Mouse (Mus musculus): ENCODE results near the gene Nt5c3b. TPM values are rescaled to one million over a fixed set of nuclear protein-coding genes. Genes with fewer than 3 reads are reported as not detected.
A peak's percentile ranks its signal among the peaks of the same experiment; 100 is the strongest.

Nt5c3b gene
- polyA plus RNA-seq, 1 experiment from 2014 or later: 104 TPM

DNA sequence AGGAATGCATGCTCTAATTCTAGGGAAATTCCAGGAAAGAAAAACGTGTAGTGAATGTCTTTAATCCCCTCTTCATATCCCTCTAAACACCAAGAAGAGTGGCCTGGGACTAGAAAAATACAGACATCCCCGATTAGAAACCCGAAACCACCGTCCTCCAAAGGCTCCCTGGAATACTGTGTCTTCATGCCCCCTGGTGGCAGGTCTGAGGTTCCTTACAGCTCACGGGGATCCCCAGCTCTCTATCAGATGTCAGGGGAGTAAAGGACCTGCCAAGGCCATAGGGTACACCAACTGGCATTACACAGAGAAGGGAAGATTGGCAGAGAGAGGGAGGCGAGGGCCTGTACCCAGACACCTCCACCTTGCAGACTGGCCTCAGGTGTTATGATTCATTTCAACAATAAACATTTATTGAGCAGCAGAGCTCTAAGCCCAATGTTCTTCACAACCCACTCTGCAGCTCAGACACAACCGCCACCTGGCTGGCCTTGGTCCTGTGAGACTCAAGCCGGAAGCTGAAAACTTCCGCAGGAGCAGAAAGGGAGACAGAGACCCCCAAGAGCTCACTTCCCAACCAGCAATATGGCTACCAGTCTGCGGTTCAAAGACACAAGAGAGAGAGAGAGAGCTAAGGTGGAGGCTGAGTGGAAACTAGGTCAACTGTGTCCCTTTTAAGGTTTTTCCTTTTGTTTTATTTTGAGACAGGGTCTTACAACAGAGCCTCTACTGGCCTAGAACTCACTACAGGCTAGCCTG lies 33.4 kb downstream of the Nt5c3b start:
- peaks cover 45% of the 10 kb centered on the region for H3K36me3 ChIP-seq
- H3K9me3 ChIP-seq: no peaks in the 10 kb centered on the region
- no peak overlapping the region for H3K4me2 ChIP-seq
- peaks cover 42% of the 10 kb centered on the region for H3K4me1 ChIP-seq
- WGBS: 28% methylated on average over 10 of the region's 10 CpGs
- no peak overlapping the region for H3K27ac ChIP-seq (replicated peaks)
- no peaks in the 10 kb centered on the region for H3K27me3 ChIP-seq (replicated peaks)
- no peak overlapping the region for H3K4me3 ChIP-seq
- no peak for ATAC-seq (ENCODE audit: extremely low read depth, insufficient number of reproducible peaks, low FRiP score, low TSS enrichment)
- no peak overlapping the region for H3K9ac ChIP-seq

DNA sequence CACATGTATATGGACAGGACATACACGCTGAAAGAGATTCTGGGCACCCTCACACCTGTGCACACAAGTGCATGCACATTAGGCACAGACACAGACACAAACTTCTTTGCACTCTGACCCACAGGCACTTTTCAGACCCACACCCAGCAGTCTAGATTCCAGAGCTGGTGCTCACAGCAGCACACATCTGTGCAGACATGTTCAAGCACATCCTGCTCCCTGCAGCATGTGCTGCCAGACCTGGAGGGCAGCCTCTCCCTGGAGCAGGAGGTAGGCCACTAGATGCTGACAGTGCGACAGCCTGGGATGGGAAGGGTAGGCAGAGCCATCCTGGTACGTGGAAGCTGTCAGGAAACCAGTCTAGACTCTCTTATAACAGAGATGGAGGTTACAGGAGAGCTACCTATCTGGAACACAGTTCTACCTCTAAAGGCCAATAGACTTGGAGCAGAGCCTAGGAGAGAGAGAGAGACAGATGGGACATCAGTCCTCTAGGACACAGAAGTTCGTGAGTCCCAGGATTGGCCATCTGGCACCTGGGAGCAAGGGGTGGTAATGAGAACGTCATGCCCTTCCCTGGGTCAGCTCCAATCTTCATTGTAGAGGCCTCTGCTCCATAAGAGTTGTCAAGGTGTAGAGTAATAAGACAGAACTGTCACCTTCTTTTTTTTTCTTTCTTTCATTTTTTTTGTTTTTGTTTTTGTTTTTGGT lies 34.5 kb downstream of the Nt5c3b start:
- ATAC-seq (ENCODE audit: extremely low read depth, insufficient number of reproducible peaks, low FRiP score, low TSS enrichment): no peak
- H3K4me2 ChIP-seq: no peak overlapping the region
- H3K27ac ChIP-seq (replicated peaks): no peak overlapping the region
- H3K4me3 ChIP-seq: no peak overlapping the region
- H3K4me1 ChIP-seq: peaks cover 42% of the 10 kb centered on the region
- peaks cover 45% of the 10 kb centered on the region for H3K36me3 ChIP-seq
- H3K9ac ChIP-seq: no peak overlapping the region
- no peaks in the 10 kb centered on the region for H3K9me3 ChIP-seq
- H3K27me3 ChIP-seq (replicated peaks): no peaks in the 10 kb centered on the region
- 80% methylated on average over 5 of the region's 5 CpGs for WGBS

DNA sequence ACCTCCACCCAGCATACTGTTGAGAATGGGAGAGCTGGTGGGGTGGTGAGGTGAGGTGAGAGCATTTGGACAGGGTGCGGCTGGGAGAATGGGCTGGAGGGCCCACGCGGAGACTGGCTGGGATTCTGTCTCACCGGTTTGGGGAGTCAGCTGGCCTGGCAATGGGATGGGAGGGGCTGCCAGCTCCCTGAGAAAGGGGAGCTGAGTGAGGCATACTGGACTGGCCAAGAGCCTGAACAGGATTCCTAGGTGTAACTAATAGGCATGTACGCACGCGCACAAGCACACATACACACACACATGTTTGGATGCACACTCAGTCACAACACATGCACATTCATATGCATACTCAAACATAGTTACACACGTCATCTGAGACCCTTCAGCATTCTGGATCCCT lies 35.3 kb downstream of the Nt5c3b start:
- no peak overlapping the region for H3K9ac ChIP-seq
- H3K9me3 ChIP-seq: no peaks in the 10 kb centered on the region
- H3K36me3 ChIP-seq: peaks cover 38% of the 10 kb centered on the region
- H3K27ac ChIP-seq (replicated peaks): no peak overlapping the region
- no peak for ATAC-seq (ENCODE audit: extremely low read depth, insufficient number of reproducible peaks, low FRiP score, low TSS enrichment)
- 79% methylated on average over 8 of the region's 8 CpGs for WGBS
- no peak overlapping the region for H3K4me2 ChIP-seq
- no peaks in the 10 kb centered on the region for H3K27me3 ChIP-seq (replicated peaks)
- peaks cover 44% of the 10 kb centered on the region for H3K4me1 ChIP-seq
- no peak overlapping the region for H3K4me3 ChIP-seq

DNA sequence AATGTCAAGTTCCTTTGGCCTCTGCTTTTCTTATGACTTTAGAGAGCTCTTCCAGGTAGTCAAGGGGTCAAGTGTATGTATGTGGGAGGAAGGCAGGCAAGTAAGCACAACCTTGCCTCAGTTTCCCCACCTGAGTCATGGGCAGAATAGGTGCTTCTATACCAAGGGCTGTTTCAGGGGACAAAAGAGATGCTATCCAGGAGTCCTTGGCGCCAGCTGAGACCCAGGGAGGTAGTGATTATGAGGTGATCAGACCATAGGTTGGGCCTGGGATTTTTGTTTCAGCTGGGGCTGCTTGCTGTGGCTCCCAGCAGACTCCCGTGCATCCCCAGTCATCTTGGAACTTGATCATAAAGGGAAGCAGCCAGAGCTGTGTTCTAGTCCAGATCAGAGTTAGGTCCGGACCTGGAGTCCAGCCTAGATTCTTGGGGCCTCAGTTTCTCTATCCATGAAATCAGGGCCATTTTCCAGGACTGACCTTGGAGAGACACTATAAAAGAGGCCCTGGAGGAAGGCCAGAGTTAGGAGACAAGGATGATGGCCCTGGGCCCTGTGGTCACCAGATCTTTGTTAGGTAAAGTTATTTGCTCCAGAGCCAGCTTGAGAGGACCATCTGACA lies 37.0 kb downstream of the Nt5c3b start:
- Histone ChIP-seq H3K36me3 (peaks cover 20% of the 10 kb centered on the region), H3K27ac (replicated peaks) (peak overlapping the region; percentile 97), H3K9me3 (no peaks in the 10 kb centered on the region), H3K4me3 (no peak overlapping the region), H3K9ac (no peak overlapping the region), H3K4me1 (peaks cover 61% of the 10 kb centered on the region), H3K4me2 (no peak overlapping the region), H3K27me3 (replicated peaks) (no peaks in the 10 kb centered on the region)
- WGBS: 90% methylated on average over 3 of the region's 3 CpGs
- ATAC-seq (ENCODE audit: extremely low read depth, insufficient number of reproducible peaks, low FRiP score, low TSS enrichment): no peak

DNA sequence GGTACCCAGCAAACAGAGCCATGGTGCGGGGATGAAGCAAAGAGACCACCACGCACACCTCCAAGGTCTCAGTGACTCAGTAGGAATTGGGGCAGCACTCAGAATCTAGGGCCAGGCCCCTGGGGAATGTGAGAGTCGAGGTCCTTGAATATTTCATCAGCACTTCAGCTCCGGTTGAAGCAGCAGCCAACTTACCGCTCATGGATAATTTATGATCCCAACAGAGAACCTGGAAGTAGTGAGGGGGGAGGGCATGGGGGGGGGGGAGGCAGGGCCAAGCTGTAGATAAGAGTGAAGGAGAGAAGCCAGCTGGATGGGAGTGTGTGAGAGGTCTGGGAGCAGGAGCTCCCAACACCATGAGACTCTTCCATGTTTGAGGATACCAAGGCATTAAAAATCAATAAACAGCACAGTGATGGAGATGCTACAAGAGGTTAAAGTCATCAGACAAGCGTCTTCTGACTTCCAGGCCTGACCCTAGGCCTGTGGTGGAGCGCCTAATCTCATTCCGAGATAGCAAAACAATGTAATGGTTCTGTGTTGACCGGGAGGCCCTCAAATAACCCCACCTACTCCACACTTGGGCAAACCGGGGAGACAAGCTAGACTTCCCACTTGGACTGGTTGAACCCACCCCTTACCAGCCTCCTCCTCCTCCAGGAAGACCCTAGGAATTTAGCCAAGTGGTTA lies 38.0 kb downstream of the Nt5c3b start:
- H3K4me3 ChIP-seq: no peak overlapping the region
- no peaks in the 10 kb centered on the region for H3K27me3 ChIP-seq (replicated peaks)
- H3K27ac ChIP-seq (replicated peaks): peak overlapping the region; percentile 97
- 15% methylated on average over 10 of the region's 10 CpGs for WGBS
- H3K4me1 ChIP-seq: peaks cover 68% of the 10 kb centered on the region
- H3K36me3 ChIP-seq: peaks cover 11% of the 10 kb centered on the region
- ATAC-seq (ENCODE audit: extremely low read depth, insufficient number of reproducible peaks, low FRiP score, low TSS enrichment): no peak
- peak overlapping the region; percentile 57 for H3K4me2 ChIP-seq
- H3K9me3 ChIP-seq: no peaks in the 10 kb centered on the region
- H3K9ac ChIP-seq: peak overlapping the region; percentile 75

DNA sequence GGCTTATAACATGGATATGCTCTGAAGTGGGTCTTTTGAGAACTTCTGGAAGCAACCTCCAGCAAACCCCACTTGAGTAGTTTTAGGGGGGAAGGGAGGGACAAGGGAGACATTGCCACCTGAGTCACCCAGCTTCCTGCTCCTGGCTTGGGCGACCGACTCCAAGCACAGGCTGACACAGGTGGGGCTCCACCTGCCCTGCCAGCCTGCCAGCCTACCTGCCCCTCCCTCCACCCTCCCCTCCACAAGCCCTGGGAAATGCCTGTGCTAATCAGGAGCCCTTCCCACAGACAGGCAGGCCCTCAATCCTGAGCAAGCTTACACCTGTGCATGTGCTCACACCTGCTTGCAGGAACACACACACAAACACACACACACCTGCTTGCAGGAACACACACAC lies 38.9 kb downstream of the Nt5c3b start:
- Histone ChIP-seq H3K27me3 (replicated peaks) (no peaks in the 10 kb centered on the region), H3K4me3 (no peak overlapping the region), H3K27ac (replicated peaks) (peak overlapping the region; percentile 97), H3K4me2 (peak overlapping the region; percentile 57), H3K36me3 (peaks cover 6% of the 10 kb centered on the region; the same call in 1 of the 2 replicates), H3K9me3 (no peaks in the 10 kb centered on the region), H3K9ac (peak overlapping the region; percentile 75), H3K4me1 (peaks cover 72% of the 10 kb centered on the region)
- no peak for ATAC-seq (ENCODE audit: extremely low read depth, insufficient number of reproducible peaks, low FRiP score, low TSS enrichment)
- WGBS: 41% methylated on average over 2 of the region's 2 CpGs

DNA sequence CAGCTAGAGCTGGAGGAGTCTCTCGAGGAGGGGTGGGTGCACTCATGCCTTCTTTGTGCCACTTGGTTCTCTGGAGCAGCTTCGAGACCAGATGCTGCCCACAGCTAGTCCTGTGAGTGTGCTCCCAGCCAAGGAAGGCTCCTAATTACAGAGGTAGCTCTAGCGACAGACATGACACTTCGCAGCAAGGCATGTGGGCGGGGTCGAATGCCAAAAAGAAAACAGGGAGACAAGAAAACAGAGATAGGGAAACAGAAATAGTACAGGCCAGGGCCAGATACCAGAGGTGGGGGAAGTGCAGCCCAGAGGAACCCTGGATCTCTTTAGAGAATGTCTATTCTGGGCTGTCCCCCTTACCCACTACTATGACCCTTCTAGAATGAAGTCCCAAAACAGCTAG lies 39.4 kb downstream of the Nt5c3b start:
- Histone ChIP-seq H3K4me1 (peaks cover 72% of the 10 kb centered on the region), H3K4me3 (0 out of 2 replicates have a peak overlapping the region, but pooled peaks have one; percentile 5), H3K27me3 (replicated peaks) (no peaks in the 10 kb centered on the region), H3K4me2 (peak overlapping the region; percentile 57), H3K36me3 (peaks cover 4% of the 10 kb centered on the region; the same call in 1 of the 2 replicates), H3K27ac (replicated peaks) (peak overlapping the region; percentile 97), H3K9me3 (no peaks in the 10 kb centered on the region), H3K9ac (peak overlapping the region; percentile 75)
- ATAC-seq (ENCODE audit: extremely low read depth, insufficient number of reproducible peaks, low FRiP score, low TSS enrichment): no peak
- 4% methylated on average over 6 of the region's 6 CpGs for WGBS

DNA sequence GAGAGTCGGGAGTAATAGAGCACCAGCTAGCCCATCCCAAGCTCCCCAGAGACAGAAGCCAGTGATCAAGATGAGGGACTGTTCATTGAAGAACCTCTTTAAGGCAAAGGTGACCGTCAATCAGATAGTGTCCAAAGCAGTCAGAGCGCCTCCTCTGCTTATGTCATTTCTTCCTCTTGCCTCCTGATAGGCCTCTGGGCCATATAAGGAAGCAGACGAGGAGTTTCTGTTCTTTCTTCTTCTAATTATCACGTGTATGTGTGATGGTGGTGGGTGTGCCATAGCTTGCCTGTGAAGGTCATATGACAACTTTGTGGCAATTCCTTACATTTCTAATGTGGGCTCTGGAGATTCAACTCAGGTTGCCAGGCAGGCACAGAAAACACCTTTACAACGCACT lies 40.8 kb downstream of the Nt5c3b start:
- no peak overlapping the region for H3K9ac ChIP-seq
- ATAC-seq (ENCODE audit: extremely low read depth, insufficient number of reproducible peaks, low FRiP score, low TSS enrichment): no peak
- peak overlapping the region; percentile 97 for H3K27ac ChIP-seq (replicated peaks)
- no peak overlapping the region for H3K4me2 ChIP-seq
- 44% methylated on average over 6 of the region's 6 CpGs for WGBS
- H3K36me3 ChIP-seq: no peaks in the 10 kb centered on the region
- no peaks in the 10 kb centered on the region for H3K27me3 ChIP-seq (replicated peaks)
- H3K4me3 ChIP-seq: no peak overlapping the region
- no peaks in the 10 kb centered on the region for H3K9me3 ChIP-seq
- H3K4me1 ChIP-seq: peaks cover 74% of the 10 kb centered on the region

DNA sequence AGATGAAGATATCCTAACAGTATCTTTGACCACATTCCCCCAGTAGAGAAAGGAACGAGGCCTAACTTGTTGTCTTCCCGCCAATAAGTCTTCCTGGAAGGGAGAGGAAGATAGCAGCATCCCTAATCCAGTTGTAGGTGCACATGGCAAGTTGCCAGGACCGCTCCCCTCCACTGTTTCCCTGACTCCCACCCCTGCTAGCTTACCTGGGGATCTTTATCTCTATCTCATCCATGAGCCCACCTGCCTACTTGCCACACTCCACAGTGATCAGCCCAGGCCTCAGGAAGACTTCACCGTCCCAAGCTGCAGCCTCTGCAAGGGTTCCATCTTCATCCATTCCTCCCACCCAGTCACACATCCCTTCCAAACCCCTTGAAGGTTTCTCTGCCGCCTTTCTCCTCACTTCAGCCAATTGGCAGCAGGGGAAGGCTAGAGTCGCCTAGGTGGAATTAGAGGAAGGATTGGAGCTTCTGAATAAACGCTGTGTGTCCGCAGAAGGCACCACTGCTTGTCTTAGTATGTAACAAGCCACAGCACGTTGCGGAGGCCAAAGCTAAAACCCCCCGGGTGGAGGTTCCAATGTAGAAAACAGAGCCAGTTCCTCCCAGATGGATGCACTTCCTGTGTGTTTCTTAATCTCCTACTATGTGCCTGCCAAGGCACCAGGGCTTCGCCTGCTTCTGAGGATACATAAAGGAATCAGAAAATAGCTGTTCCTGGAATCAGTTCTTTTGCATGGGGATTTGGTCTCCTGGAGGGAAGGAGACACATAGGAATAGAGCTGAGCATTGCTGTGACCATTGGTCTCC lies 41.7 kb downstream of the Nt5c3b start:
- Histone ChIP-seq H3K36me3 (no peaks in the 10 kb centered on the region), H3K4me2 (no peak overlapping the region), H3K27me3 (replicated peaks) (no peaks in the 10 kb centered on the region), H3K4me1 (peaks cover 83% of the 10 kb centered on the region), H3K9ac (no peak overlapping the region), H3K4me3 (no peak overlapping the region), H3K9me3 (no peaks in the 10 kb centered on the region), H3K27ac (replicated peaks) (peak overlapping the region; percentile 97)
- 73% methylated on average over 12 of the region's 12 CpGs for WGBS
- ATAC-seq (ENCODE audit: extremely low read depth, insufficient number of reproducible peaks, low FRiP score, low TSS enrichment): no peak

DNA sequence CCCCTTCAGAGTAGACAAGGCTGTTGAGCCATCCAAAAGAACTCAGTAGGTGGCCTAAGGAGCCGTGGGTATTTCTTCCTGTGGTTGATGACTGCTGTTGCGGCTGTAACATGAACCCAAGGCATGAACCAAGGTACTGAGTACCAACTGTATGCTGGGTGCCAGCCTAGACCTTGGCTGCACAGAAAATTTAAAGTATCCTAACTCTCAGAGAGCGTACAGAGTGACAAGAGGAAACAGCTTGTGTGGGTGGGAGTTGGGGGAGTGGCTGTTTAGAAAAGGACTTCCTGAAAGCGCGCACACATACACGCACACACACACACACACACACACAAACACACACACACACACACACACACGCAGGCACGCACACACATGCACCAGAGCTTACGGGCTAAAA lies 42.3 kb downstream of the Nt5c3b start:
- H3K27me3 ChIP-seq (replicated peaks): no peaks in the 10 kb centered on the region
- ATAC-seq (ENCODE audit: extremely low read depth, insufficient number of reproducible peaks, low FRiP score, low TSS enrichment): no peak
- no peaks in the 10 kb centered on the region for H3K36me3 ChIP-seq
- WGBS: 66% methylated on average over 9 of the region's 9 CpGs
- no peak overlapping the region for H3K4me3 ChIP-seq
- H3K9ac ChIP-seq: no peak overlapping the region
- 0 out of 2 replicates have a peak overlapping the region, but pooled peaks have one; percentile 26 for H3K27ac ChIP-seq (replicated peaks)
- peaks cover 83% of the 10 kb centered on the region for H3K4me1 ChIP-seq
- H3K4me2 ChIP-seq: no peak overlapping the region
- H3K9me3 ChIP-seq: no peaks in the 10 kb centered on the region

Measured in heart, embryonic 13.5 days (tissue).